10 mouse cellular contexts compared by ENCODE assay signal in genomic region chr11:20635646-20636045, GRCm38 (mm10).
A peak's percentile ranks its signal among the peaks of the same experiment; 100 is the strongest.
DNase-seq lines count a peak whose midpoint lies in the region; ATAC-seq lines count a peak whose summit lies in the region.
"Had no signal": no experiment of that assay in that cellular context is flagged by ENCODE, and none has a peak within 500 bp of the region (broad histone marks: within the 10 kb centered on the region; RNA-seq: fewer than 3 reads in every experiment).

No protein-coding gene starts in this region.

- peak overlapping the region; percentile 43 to 58; a peak in 3 of 4 replicates for H3K27ac ChIP-seq in heart, embryonic 14.5 days (replicated peaks in 1 of 2; ENCODE audit: control insufficient read depth in 1 of 2, insufficient read depth in 1 of 2, low read depth in 2 of 2, low read length in 2 of 2)
- H3K27ac ChIP-seq in intestine, embryonic 16.5 days (ENCODE audit: low read length): peak overlapping the region; percentile 97
- H3K27ac ChIP-seq in liver, embryonic 16.5 days (ENCODE audit: low read length): peak overlapping the region; percentile 99
- H3K27ac ChIP-seq: macrophage had no signal

- intact Hi-C loops in heart, postnatal 25 days (cut with DNase I): loop anchor here (5.0 kb wide), 1 partner anchor 43 kb away; no protein-coding TSS in a partner anchor

- WGBS in heart, embryonic 14.5 days: 37% methylated on average over 6 of the region's 6 CpGs
- WGBS in intestine, embryonic 16.5 days: 30% methylated on average over 6 of the region's 6 CpGs
- WGBS in liver, embryonic 16.5 days (ENCODE audit: insufficient replicate concordance): 20% methylated on average over 6 of the region's 6 CpGs

- no peak overlapping the region for H3K4me3 ChIP-seq in heart, embryonic 14.5 days (ENCODE audit: control insufficient read depth in 1 of 2, insufficient read depth in 1 of 2, low read depth in 1 of 2, low read length in 2 of 2)
- peak overlapping the region; percentile 24 for H3K4me3 ChIP-seq in intestine, embryonic 16.5 days (ENCODE audit: low read length)
- peak overlapping the region; percentile 54 for H3K4me3 ChIP-seq in liver, embryonic 16.5 days (ENCODE audit: low read depth, low read length)

- no peaks in the 10 kb centered on the region for H3K9me3 ChIP-seq in heart, embryonic 14.5 days (ENCODE audit: control insufficient read depth, low read length)
- no peaks in the 10 kb centered on the region for H3K9me3 ChIP-seq in intestine, embryonic 16.5 days (ENCODE audit: control insufficient read depth, low read length)
- H3K9me3 ChIP-seq in liver, embryonic 16.5 days (replicated peaks; ENCODE audit: control insufficient read depth, low read length): no peaks in the 10 kb centered on the region

- no peak for ATAC-seq in heart, embryonic 14.5 days (ENCODE audit: insufficient number of reproducible peaks, insufficient read depth, low FRiP score, low read depth)
- ATAC-seq in intestine, embryonic 16.5 days: peak; percentile 30
- ATAC-seq in liver, embryonic 16.5 days (ENCODE audit: low read depth): no peak
- no peak for ATAC-seq in megakaryocyte progenitor cell, adult 5-6 weeks (replicated peaks; ENCODE audit: poor library complexity)

- H3K36me3 ChIP-seq in heart, embryonic 14.5 days (ENCODE audit: control insufficient read depth, insufficient read depth, low read length): no peaks in the 10 kb centered on the region
- H3K36me3 ChIP-seq in intestine, embryonic 16.5 days (ENCODE audit: control insufficient read depth, insufficient read depth, low read length): no peaks in the 10 kb centered on the region
- H3K36me3 ChIP-seq in liver, embryonic 16.5 days (ENCODE audit: control insufficient read depth, insufficient read depth): no peaks in the 10 kb centered on the region

- H3K9ac ChIP-seq in heart, embryonic 14.5 days (ENCODE audit: low read length): peak overlapping the region; percentile 56
- H3K9ac ChIP-seq in intestine, embryonic 16.5 days (ENCODE audit: low read depth, low read length): peak overlapping the region; percentile 52
- peak overlapping the region; percentile 62 for H3K9ac ChIP-seq in liver, embryonic 16.5 days (ENCODE audit: low read depth, low read length)

- DNase-seq in heart, postnatal 25 days (ENCODE audit: low spot score): no peak
- peak; percentile 27 for DNase-seq in adipocyte (ENCODE audit: low spot score)
- DNase-seq in right cerebral cortex, postnatal 25 days: no peak
- DNase-seq in adrenal gland, adult 2 months: no peak
- DNase-seq: thymus, postnatal 36 days had no signal

- H3K4me2 ChIP-seq in heart, embryonic 14.5 days (ENCODE audit: low read length): peak overlapping the region; percentile 67
- peak overlapping the region; percentile 52 for H3K4me2 ChIP-seq in intestine, embryonic 16.5 days (ENCODE audit: low read depth, low read length)
- H3K4me2 ChIP-seq in liver, embryonic 16.5 days (ENCODE audit: low read depth, low read length): peak overlapping the region; percentile 79

- no peaks in the 10 kb centered on the region for H3K27me3 ChIP-seq in heart, embryonic 14.5 days (ENCODE audit: control insufficient read depth, insufficient read depth, low read length)
- H3K27me3 ChIP-seq in intestine, embryonic 16.5 days (replicated peaks; ENCODE audit: control insufficient read depth, insufficient read depth, low read length): no peaks in the 10 kb centered on the region
- no peaks in the 10 kb centered on the region for H3K27me3 ChIP-seq in liver, embryonic 16.5 days (ENCODE audit: control insufficient read depth, insufficient read depth, low read depth, low read length)

- H3K4me1 ChIP-seq in heart, embryonic 14.5 days (ENCODE audit: control insufficient read depth in 2 of 2, insufficient read depth in 2 of 2, low read length in 2 of 2): peaks cover 16 to 49% of the 10 kb centered on the region in 2 experiments
- peaks cover 19% of the 10 kb centered on the region for H3K4me1 ChIP-seq in intestine, embryonic 16.5 days (ENCODE audit: control insufficient read depth, insufficient read depth, low read length)
- peaks cover 63% of the 10 kb centered on the region for H3K4me1 ChIP-seq in liver, embryonic 16.5 days (ENCODE audit: control insufficient read depth, low read depth, low read length)

Comparison
In these comparisons a context has a peak if more than half of its experiments do, and no peak if none do; other contexts are left out.
1. H3K4me3 ChIP-seq: peak in intestine, embryonic 16.5 days (single experiment) and liver, embryonic 16.5 days (single experiment); none in heart, embryonic 14.5 days (0 of 2).
2. Peak in every context shown above with its lines, with median percentiles within 50 percentile points of each other: H3K27ac ChIP-seq, H3K4me2 ChIP-seq and H3K9ac ChIP-seq.